Mouse (Mus musculus) NIH3T3 (cell line): ENCODE results near the gene Dtymk.
"Not testable (repeated sequence)": the region's sequence is repeated elsewhere in the genome, so short reads cannot be mapped to it uniquely, and the experiment has no call there.

Source experiments
- DNase-seq: peaks from one replicate; pipeline ENCODE4 v3.0.0-alpha.2; 2012; ENCODE audit warnings: low read depth

Dtymk gene

GRCm38 (mm10) chr1:93804818-93805217 is 3.1 kb upstream of the Dtymk start:
- DNase-seq, result no peak

DNA sequence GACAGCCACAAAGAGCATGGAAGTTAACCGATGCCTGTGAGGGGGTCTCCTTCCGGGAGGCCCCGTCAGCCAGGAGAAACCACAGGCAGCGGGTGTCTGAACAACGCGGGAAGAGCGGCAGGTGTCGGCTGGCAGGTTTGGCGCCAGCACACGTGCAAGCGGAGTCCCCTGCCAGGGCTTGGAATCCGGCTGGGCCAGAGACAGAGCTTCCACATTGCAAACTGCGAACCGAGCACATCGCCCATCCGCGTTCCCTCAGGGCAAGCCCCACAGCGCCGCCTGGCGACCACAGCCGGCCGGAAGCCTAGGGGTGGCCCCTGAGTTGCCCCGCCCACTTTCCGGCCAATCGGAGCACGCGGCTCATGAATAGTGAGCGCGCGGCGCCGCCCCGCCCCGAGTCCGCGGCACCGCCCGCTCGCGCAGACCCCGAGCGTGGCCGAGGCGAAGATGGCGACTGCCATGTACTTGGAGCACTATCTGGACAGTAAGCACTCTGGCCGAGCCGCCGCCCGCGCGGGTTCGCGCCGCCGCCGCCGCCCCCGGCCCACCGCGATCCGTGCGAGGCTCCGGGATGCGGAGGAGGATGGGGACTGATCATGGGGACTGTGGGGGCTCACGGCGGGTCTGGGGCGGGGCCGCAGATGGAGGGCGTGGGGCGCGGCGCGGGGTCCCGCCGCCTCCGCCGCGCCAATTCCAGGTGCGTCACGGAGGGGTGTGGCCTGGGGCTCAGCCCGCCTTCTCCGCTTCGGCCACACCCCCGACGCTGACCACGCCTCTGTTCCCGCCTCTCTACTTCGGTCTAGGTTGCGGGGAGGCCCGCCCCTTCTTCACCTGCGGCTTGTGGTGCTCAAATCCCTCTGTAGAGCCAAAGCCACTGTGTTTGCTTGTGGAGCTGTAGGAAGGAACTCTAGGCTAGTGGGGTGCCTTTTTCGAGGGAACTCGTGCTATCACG is 2.1 kb upstream of the Dtymk start, which contains the start of gene Ing5:
TSS of gene Ing5 (plus strand) at position 410 of the 952 bp plus-strand sequence.
- peak; percentile 100 for DNase-seq

GRCm38 (mm10) chr1:93802771-93803170 is 1.0 kb upstream of the Dtymk start:
- DNase-seq, result no peak

- DNase-seq, result no peak
Measured at GRCm38 (mm10) chr1:93800670-93801503, 847 bp downstream of the Dtymk start.

- no peak for DNase-seq
Measured at GRCm38 (mm10) chr1:93795886-93796285, 5.8 kb downstream of the Dtymk start.

DNA sequence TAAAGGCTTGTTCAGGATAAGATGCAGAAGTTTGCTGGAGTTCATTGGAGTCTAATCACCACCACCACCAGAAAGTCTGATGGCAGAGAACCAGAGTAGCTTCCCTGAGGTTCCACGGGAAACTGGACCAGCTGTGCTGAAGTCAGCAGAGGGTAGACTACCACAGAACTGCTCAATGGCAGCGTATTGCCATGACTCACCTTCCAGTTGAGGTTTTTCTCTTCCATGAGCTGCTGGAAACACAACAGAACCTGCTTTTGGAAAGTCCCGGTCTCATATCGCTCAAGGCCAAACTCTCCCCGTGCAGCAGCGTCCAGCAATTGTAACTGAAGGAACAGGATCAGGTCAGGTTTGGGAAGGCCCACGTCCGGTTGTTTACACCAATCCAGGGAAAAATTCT is 7.2 kb downstream of the Dtymk start:
- no peak for DNase-seq

- no peak for DNase-seq
Measured at GRCm38 (mm10) chr1:93786912-93787311, 14.8 kb downstream of the Dtymk start.

DNA sequence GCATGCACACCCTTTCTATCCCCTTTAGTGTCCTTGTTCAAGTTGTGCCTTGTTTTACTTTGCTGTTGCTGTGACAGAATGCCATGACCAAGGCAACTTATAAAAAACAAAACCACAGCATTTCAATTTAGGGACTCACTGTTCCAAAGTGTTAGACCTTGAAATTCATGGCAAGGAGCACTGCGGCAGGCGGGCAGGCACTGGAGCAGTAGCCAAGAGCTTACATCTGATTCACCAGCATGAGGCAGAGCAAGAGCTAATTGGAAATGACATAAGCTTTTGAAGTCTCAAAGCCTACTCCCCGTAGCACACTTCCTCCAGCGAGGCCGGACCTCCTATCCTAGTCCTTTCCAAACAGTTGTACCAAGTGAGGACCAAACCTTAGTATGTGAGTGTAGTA is 25.0 kb downstream of the Dtymk start:
- DNase-seq, result no peak

- no peak for DNase-seq
Measured at GRCm38 (mm10) chr1:93769901-93770300, 31.8 kb downstream of the Dtymk start.

GRCm38 (mm10) chr1:93767600-93767999 is 34.1 kb downstream of the Dtymk start:
- DNase-seq, result no peak

- DNase-seq, result no peak
Measured at GRCm38 (mm10) chr1:93764871-93765591, 36.7 kb downstream of the Dtymk start.

DNA sequence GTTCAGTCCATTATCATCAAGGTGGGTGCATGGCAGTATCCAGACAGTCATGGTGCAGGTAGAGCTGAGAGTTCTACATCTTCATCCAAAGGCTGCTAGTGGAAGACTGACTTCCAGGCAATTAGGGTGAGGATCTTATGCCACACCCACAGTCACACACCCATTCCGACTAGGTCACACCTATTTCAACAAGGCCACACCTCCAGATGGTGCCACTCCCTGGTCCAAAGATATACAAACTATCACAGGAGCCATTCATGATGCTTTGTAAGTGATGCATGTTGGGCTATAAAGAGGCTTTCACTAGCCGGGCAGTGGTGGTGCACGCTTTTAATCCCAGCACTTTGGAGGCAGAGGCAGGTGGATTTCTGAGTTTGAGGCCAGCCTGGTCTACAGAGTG is 38.2 kb downstream of the Dtymk start:
- DNase-seq, result not testable (repeated sequence)

DNA sequence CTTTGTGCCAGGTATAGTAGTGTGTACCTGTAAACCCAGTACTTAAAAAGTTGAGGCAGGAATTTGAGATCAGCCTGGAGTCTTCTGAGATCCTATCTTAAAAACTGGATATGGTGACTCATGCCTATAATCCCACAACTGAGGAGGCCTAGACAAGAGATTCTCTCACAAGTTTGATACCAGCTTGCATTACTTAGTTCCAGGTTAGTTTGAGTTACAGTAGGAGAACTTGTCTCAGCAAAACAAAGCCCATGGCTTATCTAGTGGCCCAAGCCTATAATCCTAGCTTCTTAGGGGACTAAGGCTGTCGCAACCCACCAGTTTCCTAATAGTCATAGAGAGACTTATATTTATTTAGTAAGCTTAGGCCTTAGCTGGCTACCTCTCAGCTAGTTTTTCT is 41.7 kb downstream of the Dtymk start:
- no peak for DNase-seq

DNA sequence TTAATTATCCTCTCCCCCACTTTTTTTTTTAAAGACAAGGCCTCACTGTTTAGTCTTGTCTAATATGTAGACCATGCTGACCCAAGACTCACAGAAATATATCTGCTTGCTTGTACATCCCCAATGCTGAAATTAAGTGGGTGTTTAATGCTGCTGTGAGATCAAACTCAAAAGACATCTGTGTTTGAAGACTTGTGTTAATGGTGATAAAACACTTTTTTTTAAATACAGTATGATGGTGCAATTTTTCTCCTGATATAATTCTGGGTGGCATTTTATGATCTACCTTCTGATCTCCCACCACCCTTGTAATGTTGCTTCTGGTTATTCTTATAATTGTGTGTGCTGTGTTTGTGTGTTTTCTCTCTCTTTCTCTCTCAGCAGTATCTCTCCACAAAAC is 45.6 kb downstream of the Dtymk start:
- DNase-seq, result no peak

DNA sequence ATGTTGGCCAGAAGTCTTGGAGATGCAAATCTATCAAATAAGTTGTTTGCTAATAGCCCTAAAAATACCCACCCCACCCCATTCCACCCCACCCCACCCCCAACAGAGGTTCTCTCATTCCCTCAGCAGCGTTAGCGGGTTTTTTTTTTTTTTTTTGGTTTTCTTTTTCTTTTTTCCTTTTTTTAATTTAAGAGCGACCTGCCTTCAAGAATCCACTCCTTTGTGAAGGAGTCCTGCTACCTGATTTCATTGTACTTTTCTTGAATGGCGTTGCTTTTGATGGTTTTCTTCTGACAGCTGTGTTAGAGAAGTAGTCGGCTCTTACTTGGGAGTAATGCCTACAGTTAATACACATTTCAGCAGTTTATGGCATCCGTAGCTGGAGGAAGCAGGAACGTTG is 46.1 kb downstream of the Dtymk start:
- no peak for DNase-seq

GRCm38 (mm10) chr1:93755291-93755610 is 46.5 kb downstream of the Dtymk start:
- no peak for DNase-seq

GRCm38 (mm10) chr1:93754573-93755290 is 47.0 kb downstream of the Dtymk start, which contains the start of gene Thap4:
TSS of gene Thap4 (minus strand) at chr1:93754864.
- DNase-seq, result peak; percentile 98

- DNase-seq, result peak; percentile 48
Measured at GRCm38 (mm10) chr1:93753911-93754572, 47.7 kb downstream of the Dtymk start.

DNA sequence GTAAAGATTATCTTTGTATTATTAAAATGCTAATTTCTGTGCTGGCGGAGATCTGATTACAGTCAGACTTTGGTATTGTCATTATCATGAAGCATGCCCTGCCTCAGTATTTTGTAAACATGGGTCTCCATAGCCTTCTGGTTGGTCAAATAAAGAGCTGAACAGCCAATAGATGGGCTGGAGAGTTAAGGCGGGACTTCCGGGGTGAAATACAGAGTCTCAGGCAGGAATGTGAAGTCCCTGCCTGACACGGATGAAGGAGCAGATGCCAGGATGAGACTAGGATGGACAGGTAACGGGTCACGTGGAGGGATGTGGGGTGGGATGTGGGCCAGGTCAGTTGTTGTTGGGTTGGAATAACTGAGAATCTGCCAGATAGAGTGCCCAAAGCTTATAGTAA is 50.4 kb downstream of the Dtymk start, which contains the start of gene Atg4b:
TSS of gene Atg4b (plus strand) at position 211 of the 400 bp plus-strand sequence.
- no peak for DNase-seq

GRCm38 (mm10) chr1:93748539-93748938 is 53.2 kb downstream of the Dtymk start:
- peak; percentile 48 for DNase-seq

DNA sequence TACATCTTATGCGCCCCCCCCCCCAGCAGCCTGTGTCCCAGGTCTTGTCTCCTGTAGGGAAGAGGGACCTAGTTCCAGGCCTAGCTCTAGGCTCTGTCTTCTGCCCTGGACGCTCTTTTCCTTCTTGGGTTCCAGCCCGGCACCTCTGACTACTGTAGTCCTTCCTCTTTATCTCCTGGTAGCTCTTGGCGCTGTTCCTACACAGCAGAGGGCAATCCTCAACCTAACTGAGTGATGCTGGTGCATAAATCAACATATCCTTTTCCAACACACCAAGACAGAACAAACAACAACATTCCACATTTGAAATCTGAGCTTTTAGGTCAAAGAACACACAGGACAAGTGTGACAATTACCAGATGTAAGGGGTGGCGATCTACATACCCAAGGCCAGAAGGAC is 55.6 kb downstream of the Dtymk start:
- no peak for DNase-seq
